Mouse (Mus musculus): ENCODE results near the gene Cdon.

The Cdon gene

DNA sequence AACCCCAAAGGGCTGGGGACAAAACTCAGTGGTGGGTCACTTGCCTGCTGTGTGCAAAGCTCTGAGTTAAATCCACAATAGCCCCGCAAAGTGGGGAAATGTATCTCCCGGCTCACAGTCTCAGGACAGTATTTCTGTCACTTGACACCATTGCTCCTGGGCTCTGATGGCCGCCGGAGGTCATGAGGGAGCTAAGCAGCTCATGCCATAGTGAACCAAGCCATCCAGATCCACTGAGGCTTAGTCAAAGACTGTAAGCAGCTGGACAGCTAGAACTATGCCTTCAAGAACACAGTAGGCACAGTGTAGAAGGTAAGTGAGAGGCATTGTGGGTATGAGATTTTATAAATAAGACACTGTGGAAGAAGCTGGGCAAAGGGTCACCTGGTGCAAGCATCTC is 74.0 kb downstream of the Cdon start:
- DNase-seq: no peak

DNA sequence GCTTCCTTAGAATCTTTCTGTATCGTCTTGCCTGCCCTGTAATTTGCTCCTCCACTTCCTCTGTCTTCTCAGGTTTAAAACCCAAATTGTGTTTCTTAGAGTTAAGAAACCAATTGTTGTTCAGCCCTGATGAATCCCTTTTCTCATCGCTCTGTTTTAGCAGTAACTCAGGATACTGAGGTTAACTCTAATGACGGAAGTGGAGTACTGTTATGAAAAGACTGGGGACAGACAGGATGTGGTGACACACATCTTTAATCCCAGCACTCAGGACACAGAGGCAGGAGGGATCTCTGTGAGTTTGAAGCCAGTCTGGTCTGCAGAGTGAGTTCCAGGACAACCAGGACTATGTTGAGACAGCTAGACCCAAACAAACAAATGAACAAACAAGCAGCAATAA is 74.5 kb downstream of the Cdon start:
- no peak for DNase-seq

DNA sequence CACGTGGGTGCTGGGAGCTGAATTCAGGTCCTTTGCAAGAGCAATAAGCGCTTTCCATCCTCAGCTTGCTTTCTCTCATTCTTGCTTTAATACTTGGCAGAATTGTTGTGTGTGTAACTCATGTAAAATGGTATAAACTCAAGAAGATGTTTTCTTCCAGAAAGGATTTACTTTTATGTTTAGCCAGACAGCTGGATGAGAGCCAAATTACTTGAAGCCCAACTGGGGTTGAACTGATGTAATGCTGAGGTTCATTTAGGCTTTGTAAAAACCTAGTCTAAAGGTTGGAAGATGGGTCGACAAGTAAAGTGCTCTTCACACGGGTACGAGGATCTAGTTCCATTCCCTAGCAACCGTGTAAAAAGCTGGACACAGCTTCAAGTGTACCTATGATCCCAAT is 79.0 kb downstream of the Cdon start:
- no peak for DNase-seq

DNA sequence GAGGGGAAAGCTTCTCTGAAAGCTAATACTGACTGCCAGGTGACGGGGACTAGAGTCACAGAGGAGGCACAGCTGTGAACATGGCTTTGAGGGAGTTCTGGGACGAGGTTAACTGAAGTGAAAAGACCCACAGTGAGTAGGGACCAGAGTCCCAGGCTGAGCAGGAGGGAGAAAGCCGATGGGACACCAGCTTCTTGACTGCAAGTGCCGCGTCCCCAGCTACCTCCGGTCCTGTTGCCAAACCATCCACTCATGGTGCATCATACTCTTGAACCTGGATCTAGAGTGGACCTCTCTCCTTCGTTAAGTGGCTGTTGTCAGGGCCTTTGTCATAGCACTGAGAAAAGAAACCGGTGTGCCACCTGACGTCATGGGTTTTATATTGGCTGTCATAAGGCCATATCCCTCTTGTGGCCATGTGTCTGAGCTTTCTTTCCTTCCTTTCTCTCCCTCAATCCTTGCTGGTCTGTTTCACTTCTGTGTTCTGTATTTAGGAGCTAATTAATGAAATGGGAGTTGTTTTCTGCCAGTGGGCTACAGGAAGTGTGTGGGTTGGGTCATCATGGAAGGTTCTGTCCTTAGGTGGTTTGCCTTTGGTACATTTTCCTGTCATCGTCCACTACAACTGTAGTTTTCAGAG is 81.6 kb downstream of the Cdon start:
- no peak for DNase-seq

DNA sequence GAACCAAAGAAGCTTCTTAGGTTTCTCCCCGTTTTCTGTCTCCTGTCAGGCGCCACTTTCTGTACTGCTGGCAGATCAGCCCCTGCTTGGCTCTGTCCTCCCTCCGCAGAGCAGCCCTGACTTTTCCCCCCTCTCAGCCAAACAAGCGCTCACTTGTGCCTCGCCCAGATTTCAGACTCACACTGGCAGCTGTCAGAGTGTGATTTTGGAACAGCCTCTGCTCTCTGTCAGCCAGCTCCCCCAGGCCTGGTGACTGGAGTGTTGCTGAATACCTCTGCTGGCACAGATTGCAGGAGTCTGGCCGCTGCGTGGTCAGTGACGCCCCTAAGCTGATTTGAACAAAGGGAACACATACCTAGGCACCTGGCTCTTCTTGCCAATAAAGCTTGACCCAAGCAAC is 87.3 kb downstream of the Cdon start:
- DNase-seq: peak; percentile 60

DNA sequence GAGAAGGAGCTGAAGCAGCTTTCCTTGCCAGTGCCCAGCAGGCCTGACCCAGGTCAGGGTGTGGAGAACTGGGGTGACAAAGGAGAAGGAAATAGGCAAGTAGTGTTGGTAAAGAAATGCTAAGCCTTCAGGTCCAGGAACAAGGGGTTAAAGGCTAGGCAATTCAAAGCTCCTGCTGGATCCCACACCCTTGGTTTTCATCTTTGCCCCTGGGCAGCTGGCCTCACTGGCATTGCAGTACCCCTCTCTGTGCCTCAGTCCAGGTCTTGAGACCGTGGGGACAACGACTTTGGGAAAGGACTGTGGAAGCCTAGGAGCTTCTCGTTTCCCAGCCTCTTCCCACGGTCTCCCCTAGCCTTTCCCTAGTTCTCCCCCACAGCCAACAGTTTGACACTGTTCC is 93.0 kb downstream of the Cdon start:
- DNase-seq: no peak

DNA sequence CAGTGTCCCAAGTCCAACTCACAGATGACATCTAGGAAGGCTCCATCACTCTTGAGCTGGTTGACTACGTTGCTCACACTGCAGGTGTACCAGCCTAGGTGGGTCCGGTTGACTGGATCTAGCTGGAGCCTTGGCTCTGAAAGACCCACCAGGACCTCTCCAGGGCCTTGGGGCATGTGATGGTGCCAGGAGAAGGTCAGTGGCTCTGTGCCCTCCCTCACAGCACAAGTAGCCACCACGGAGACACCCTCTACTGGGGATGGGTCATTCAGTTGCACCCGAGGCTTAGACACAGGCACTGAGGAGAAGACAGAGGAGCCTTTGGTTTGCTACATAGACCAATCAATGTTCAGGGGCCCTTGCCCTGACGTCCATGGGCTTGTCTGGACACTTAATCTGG is 95.3 kb downstream of the Cdon start:
- DNase-seq: no peak

DNA sequence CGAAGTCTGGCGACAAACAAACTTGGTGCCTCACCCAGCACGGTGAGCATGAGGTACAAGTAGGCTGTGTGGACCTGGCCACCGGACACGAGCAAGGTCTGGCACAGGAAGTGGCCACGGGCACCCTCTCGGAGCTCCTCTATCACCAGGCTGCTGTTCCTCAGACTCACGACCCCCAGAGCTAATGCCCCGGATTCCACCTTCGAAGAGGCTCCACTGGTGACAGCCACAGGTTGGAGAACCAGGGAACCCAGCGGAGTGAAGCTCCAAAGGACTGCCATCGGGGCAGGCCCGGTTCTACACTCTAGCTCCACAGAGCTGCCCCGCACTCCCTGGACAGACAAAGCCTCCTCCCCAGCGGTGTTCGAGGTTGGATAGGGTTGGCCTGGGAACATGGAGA is 95.8 kb downstream of the Cdon start:
- DNase-seq: no peak

DNA sequence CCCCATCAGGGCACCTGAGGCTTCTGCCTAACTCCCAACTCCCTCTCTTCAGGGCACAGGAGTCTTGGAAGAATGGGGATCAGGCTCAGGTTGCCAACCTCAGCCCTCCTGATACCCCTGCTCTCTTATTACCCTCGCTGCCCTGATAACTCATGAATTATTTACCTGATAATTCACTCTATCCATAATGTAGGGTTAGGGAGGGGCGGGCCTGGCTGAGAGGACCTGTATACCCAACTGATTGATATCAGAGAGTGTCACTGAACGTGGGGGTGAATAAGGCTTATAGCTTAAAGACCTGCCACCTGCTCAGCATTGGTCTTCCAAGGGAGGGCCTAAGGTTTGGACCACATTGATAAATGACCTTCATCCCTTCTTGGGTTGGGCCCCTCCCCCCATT is 97.2 kb downstream of the Cdon start, which contains the start of gene Gm1113:
Gene Gm1113, minus strand, starts transcription at position 101 of the 400 bp plus-strand sequence.
- no peak for DNase-seq

DNA sequence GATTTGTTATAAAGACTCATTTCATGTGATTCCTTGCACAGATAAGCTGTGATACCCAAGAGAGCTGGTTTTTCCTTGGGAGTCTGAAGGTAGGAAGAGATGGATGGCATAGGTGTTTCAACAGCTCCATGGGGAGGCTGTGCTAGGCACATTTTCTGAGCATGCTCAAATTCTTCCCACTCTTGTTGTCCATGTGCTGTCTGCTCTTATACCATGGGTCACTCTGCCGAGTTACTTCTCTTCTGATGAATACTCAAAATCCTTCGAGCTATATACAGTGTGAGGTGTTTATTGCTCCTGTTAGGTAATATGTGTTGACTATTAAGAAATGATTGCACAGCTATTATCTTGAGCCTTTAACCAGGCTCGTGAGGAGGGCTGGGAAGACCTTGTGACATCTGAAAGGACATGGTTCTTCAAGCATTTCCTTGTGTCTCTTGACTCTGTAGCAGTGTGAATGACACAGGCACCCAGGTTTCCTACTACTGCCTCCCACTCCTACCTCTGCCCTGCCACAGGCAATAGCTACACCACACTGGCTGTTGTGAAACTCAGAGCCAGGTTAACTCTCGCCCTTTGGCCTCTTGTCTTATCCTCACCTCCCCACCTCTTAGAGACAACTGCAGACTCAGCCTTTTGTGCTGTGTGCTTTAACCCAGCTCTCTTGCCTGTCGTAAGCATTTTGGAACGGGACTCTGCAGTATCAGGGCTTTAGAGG is 99.9 kb downstream of the Cdon start:
- no peak for DNase-seq

DNA sequence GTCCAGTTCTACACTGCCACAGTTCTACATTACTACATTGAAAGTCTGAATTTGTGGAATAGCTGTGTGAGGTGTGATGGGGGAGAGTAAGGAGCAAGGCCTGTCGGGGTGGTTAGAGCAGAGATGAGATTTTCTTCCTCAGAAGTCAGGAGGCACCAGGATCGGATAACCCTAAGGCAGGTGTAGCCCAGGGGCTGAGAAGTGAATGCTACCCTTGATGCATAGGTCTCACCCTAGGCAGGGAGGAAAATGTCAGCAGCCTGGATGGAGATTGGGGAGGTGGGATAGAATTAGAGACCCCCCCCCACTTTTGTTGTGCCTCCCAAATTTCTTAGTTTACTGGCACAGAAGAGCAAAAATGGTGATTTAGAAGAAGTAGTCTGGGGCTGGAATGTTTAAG is 101.3 kb downstream of the Cdon start:
- no peak for DNase-seq

DNA sequence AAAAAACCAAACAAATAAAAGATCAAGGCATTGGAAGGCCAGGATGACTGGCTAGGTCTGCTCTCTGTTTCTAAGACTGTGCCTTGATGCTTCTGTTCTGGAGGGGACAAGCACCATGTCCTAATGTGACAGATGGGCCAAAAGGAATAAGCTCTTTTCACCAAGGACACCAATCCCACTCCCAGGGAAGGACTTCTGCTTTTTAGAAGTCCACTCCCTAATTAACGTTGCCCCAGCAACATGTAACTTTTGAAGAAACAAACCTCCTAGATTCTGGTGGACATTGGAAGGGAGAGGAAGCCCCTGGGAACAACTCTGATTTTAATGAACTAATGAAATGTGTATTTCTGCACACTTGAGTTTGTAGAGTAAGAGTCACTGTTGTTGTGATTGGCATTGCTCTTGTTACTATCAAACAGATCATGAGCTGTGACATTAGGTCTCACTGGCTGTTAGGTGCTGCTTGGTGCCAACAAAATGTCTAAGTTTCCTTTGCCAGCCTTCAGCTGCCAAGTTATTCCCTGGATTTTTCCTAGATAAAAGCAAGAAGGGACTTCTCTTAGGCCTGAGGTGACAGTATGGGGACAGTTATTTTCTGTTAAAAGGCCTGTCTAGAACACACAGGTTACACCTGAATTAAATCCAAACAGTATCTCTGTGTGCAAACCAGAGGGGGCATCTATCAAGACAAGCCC is 102.0 kb downstream of the Cdon start:
- DNase-seq: no peak

DNA sequence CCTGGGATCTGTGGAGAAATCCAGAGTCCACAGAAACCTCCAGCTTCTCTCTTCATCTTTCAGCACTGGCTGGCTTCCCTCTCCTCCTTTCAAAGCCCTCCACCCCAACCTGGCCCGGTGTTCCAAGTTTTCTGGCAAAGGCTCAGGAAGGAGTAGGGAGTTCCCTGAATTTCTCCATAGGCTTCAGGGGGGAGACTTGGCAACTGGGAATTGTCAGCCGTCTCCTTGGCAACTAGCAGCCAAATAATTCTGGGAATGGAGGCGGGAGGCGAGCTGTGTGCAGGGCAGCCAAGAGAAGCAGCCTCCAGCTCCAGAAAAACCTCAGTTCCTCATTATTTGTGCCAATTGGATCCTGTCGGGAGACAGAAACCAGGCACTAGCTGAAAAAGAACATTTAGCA is 102.6 kb downstream of the Cdon start:
- DNase-seq: peak; percentile 28

DNA sequence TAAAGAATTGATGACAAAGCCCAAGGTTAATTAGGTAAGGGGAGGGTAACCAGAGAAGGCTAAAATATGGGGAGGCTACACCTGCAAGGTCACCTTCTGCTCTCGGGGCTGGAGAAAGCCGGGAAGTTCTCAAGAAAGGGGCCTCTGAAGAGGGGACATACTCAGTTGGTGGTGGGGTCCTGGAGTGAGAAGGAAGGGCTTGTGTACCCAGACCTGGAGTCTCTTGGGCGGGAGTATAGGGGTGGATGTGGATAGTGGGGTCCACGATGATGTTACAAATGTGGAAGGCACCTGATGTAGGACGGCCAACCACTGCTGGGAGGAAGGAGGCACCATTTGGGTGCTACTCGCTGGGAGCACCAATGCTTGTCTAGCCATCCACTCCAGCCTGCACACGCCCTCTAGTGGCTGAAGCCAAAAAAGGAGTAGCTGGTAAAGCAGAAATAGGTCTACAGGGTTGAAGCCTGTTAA is 103.0 kb downstream of the Cdon start:
- peak; percentile 75 for DNase-seq

DNA sequence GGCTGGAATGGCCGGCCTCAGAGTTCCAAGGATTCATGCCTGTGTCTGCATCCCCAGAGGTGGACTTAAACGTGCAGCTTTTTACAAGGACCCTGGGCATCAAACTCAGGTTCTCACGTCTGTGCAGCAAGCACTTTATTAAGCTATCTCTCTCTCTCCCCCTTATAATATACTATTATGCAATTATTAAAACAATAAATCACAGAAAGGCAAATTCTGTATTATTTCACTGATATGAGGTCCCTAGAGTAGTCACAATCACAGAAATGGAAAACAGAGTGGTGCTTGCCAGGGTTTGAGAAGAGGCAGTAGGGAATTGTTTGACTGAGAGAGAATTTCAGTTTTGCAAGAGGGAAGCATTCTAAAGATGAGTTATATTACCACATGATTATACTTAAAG is 108.2 kb downstream of the Cdon start:
- no peak for DNase-seq

DNA sequence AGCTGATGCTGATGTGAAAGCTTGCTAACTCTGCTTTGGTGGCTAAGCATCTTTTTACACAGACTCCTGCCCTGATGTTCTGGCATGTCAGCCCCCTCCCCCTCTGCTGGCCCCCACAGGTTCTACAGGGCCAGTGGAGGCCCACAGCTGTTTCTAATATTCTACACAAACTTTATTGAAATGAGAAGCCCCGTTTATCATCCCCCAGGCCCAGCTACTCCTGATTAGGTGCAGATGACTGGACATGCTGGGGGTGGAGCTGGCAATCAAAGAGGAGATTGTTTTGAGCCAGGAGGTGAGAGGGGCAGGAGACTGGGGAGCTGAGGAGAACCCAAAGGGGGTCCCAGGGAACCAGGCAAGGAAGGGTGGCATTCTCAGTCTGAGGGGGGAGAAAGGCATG is 108.9 kb downstream of the Cdon start:
- DNase-seq: no peak

DNA sequence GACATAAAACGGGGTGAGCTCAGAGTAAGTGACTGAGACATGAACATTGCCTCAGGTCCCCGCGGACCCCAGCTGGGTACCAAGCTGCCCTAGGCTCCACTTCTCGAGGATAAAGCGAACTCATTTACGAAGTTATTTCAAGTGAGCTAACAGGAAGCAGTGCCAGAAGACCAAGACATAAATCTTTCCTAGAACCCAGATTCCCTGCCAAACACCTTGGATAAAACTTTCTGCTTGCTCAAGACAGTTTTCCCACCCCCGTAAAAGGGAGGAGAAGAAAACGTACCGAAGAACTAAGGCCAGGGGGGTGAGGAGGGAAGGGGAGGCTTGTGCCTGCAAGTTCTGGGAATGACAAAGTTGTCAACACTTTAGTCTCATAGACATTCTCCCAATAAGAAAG is 112.3 kb downstream of the Cdon start:
- no peak for DNase-seq

DNA sequence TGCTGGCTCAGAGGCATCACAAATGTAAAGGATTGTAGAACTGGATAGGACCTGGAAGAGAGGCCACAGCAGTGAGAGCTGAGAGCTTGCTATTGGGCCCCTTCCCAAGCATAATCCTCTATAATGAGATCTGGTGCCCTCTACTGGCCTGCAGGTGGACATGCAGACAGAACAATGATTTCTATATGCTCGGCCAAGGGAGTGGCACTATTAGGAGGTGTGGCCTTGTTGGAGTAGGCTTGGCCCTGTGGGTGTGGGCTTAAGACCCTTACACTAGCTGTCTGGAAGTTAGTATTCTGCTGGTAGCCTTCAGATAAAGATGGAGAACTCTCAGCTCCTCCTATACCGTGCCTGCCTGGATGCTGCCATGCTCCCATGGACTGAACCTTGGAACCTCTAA is 114.2 kb downstream of the Cdon start:
- DNase-seq: peak; percentile 64

DNA sequence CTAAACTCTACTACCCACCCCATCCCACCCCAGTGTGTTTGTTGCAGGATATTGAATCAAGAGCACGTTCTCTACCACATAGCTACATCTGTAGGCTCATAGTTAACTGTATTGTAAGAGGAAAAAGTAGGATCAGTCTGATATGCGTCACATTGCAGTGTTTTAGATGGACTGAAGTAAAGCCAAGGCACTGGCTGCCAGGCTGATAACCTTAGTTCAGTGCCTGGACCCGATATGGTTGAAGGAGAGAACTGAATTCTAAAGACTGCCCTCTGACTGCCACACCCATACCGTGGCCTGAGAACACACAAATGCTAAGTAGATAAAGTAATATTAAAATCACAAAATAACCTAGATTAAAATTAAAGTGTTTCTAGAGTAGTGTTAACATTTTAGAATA is 114.9 kb downstream of the Cdon start:
- no peak for DNase-seq

DNA sequence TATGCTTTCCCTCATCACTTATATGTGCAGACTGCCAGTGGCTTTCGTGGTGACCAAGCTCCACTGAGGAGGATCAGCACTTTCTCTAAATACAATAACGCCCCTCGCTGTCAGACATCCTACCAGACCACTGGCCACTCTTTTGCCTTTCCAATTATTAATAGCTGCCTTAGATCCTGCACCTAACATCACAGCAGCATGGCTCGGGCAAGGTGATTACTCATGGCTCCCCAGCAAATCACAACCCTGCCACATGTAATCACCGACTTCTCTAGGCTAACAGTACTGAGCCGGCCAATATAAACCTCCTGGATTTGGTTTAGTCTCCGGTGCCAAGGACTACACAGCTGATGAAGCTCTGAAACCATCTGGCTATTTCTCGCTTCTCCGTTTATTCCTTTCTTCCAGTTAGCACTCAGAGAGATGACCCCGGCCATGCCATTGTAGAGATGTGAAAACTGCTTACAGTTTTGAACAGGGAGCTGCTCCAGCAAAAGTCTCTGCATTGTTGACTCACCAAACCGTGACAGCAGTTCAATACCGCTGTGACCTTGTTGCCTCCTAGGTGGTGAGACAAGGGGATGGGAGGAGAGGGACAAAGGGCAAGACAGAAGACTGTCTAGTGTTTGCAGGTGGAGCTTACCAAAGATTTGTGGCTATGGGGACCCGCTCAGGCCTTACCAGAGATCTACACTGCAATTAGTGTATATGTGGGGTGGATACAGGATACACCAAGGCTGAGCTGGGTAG is 118.2 kb downstream of the Cdon start:
- DNase-seq: no peak

DNA sequence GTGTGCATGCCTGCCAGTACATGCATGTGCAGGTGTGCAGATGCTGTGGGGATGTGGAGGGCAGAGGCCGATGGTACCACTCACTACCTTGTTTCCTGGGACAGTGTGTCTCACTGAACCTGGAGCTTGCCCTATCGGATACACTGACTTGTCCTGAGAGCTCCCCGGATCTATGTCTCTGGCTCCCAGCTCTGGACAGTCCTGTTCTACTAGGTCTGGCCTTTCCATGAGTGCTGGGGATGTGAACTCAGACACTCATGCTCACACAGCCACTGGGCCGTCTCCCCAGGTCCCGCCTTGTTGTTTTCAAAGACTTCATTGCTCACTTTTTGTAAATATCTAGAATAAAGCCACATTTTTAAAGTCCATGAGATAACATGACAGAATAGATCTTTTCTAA is 120.1 kb downstream of the Cdon start:
- DNase-seq: no peak

DNA sequence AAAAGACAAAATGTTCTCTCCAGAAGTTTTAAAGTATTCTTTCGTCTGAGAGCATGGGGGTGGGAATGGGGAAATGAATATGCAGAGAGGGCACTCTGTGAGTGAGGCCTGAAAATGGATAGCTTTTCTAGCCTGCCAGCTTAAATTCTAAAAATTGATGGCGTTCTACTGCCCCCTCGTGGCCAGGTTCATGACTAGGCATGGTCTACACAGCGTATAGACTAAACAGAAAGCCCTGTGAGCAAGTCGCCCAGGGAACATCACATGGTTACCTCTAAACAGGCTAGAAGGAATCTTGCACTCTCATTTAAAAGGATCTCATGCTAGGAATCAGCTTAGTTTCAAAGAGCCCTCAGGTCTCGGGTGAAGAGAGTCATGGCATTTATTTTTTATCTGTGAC is 120.6 kb downstream of the Cdon start:
- peak; percentile 87 for DNase-seq

DNA sequence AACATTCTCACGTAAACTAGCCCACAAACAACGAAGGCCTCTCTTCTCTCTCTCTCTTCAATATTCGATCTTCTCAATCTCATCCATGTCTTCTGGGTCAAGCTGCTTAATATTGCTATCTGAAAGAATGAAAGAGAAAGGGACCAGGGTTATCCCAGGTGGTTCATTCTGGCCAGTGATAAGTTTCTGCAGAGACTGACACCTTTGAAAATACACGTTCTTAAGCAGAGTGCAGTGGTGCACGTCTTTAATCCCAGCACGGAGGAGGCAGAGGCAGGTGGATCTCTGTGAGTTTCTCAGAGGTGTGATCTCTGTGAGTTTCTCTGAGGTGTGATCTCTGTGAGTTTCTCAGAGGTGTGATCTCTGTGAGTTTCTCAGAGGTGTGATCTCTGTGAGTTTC is 121.0 kb downstream of the Cdon start:
- no peak for DNase-seq

All from lung, postnatal 14 days (tissue).